12 mouse cellular contexts compared by ENCODE assay signal in the genomic region with DNA sequence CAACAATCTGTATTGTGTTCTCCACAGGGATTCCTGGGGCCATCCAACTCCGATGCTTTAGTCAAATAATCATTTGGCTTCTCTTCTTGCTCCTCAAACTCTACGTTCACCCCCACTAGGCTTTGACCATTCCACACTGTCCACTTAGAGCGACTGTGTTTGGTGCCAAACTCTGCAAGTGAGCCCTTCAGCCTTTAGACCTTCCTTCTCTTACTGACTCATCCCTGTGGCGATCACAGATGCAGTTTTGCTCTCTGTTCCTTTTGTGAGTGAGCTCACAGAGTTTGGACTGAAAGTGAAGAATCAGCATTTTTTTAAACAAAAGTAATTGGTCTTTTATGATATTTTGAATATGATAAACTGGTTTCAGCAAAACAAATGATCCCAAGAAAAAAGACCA.
"Had no signal": no experiment of that assay in that cellular context is flagged by ENCODE, and none has a peak within 500 bp of the region (broad histone marks: within the 10 kb centered on the region; RNA-seq: fewer than 3 reads in every experiment).

No protein-coding gene starts in this region.

- H3K9ac ChIP-seq: liver, embryonic 15.5 days; midbrain, embryonic 13.5 days; neural tube, embryonic 15.5 days had no signal

- ATAC-seq: midbrain, embryonic 13.5 days had no signal

- H3K9me3 ChIP-seq: limb, embryonic 10.5 days; liver, embryonic 15.5 days; midbrain, embryonic 13.5 days; neural tube, embryonic 15.5 days had no signal

- H3K4me2 ChIP-seq: liver, embryonic 11.5 days; liver, embryonic 15.5 days; midbrain, embryonic 13.5 days; neural tube, embryonic 15.5 days had no signal

- H3K4me1 ChIP-seq: limb, embryonic 10.5 days; liver, embryonic 15.5 days; midbrain, embryonic 13.5 days; neural tube, embryonic 15.5 days had no signal

- H3K27ac ChIP-seq: left cerebral cortex, adult 2 months; limb, embryonic 10.5 days; liver, embryonic 15.5 days; midbrain, embryonic 13.5 days; neural tube, embryonic 15.5 days had no signal

- H3K27me3 ChIP-seq: liver, embryonic 15.5 days; midbrain, embryonic 13.5 days; neural tube, embryonic 15.5 days had no signal

- H3K4me3 ChIP-seq: left cerebral cortex, adult 2 months; limb, embryonic 10.5 days; liver, embryonic 15.5 days; midbrain, embryonic 13.5 days; neural tube, embryonic 15.5 days had no signal

- DNase-seq: kidney, postnatal 25 days; lung, adult 2 months; lung, postnatal 36 days; right cerebral cortex, adult 18-20 months; spleen, adult 18-20 months; thymus, postnatal 36 days had no signal

- H3K36me3 ChIP-seq: limb, embryonic 10.5 days; liver, embryonic 15.5 days; midbrain, embryonic 13.5 days; neural tube, embryonic 15.5 days had no signal
